Mouse (Mus musculus) heart, embryonic 15.5 days (tissue): Measurements from ENCODE around the gene Map4k2. TPM values are rescaled to one million over a fixed set of nuclear protein-coding genes. Genes with fewer than 3 reads are reported as not detected.

Experiments
- microRNA-seq: library from miRNA; unstranded; fragments of <30 nt; microRNA quantifications from one replicate; pipeline ENCODE4, GENCODE M21; 2016
- polyA plus RNA-seq: library from polyadenylated mRNA; unstranded; fragments of >200 nt; fragmentation: Nextera tagmentation; extraction: Ambion mirVana; gene quantifications from 2 replicates; pipeline ENCODE4 v1.2.1, GENCODE M21; 2015

The Map4k2 gene
- polyA plus RNA-seq, 1 experiment from 2014 or later, result 12.6 TPM

Small RNA genes within 50 kb of the gene (microRNA-seq; reads per million reads assigned to microRNA genes)
- gene Mir6989, result not detected

Other genes with a start within 250 kb of the Map4k2 start
- 0.20 and 0.38 TPM in 2 replicates for gene AC131692.1, start 246.7 kb upstream of the Map4k2 start, polyA plus RNA-seq
- gene Naaladl1, start 235.4 kb upstream of the Map4k2 start, polyA plus RNA-seq, result 0.21 and 0.36 TPM in 2 replicates
- gene Sac3d1, start 222.5 kb upstream of the Map4k2 start, polyA plus RNA-seq, result 28.1 and 38.1 TPM in 2 replicates
- 19.8 and 25.9 TPM in 2 replicates for gene Snx15, start 212.8 kb upstream of the Map4k2 start, polyA plus RNA-seq
- 0.23 TPM in 1 of 2 replicates, not detected in the other for gene Batf2, start 200.2 kb upstream of the Map4k2 start, polyA plus RNA-seq
- 74.7 and 81.8 TPM in 2 replicates for gene Arl2, start 199.6 kb upstream of the Map4k2 start, polyA plus RNA-seq
- not detected in 2 replicates for gene Majin, start 156.7 kb upstream of the Map4k2 start, polyA plus RNA-seq
- gene Gpha2, start 114.8 kb upstream of the Map4k2 start, polyA plus RNA-seq, result 0.57 TPM in 1 of 2 replicates, not detected in the other
- gene Ppp2r5b, start 105.3 kb upstream of the Map4k2 start, polyA plus RNA-seq, result 21.4 and 28.1 TPM in 2 replicates
- gene Atg2a, start 99.5 kb upstream of the Map4k2 start, polyA plus RNA-seq, result 6.7 and 10.0 TPM in 2 replicates
- 54.1 and 66.8 TPM in 2 replicates for gene Ehd1, start 64.4 kb upstream of the Map4k2 start, polyA plus RNA-seq
- gene Cdc42bpg, start 34.7 kb upstream of the Map4k2 start, polyA plus RNA-seq, result 0.30 and 0.60 TPM in 2 replicates
- gene Men1, start 6.2 kb upstream of the Map4k2 start, polyA plus RNA-seq, result 36.1 and 50.6 TPM in 2 replicates
- 79.0 and 98.4 TPM in 2 replicates for gene Sf1, start 22.6 kb downstream of the Map4k2 start, polyA plus RNA-seq
- gene Pygm, start 43.3 kb downstream of the Map4k2 start, polyA plus RNA-seq, result 282 and 297 TPM in 2 replicates
- 54.8 TPM in 2 replicates for gene Rasgrp2, start 58.2 kb downstream of the Map4k2 start, polyA plus RNA-seq
- gene Nrxn2, start 77.6 kb downstream of the Map4k2 start, polyA plus RNA-seq, result 0.47 and 0.60 TPM in 2 replicates
- gene Slc22a12, start 201.9 kb downstream of the Map4k2 start, polyA plus RNA-seq, result not detected in 2 replicates